In the genomic region with DNA sequence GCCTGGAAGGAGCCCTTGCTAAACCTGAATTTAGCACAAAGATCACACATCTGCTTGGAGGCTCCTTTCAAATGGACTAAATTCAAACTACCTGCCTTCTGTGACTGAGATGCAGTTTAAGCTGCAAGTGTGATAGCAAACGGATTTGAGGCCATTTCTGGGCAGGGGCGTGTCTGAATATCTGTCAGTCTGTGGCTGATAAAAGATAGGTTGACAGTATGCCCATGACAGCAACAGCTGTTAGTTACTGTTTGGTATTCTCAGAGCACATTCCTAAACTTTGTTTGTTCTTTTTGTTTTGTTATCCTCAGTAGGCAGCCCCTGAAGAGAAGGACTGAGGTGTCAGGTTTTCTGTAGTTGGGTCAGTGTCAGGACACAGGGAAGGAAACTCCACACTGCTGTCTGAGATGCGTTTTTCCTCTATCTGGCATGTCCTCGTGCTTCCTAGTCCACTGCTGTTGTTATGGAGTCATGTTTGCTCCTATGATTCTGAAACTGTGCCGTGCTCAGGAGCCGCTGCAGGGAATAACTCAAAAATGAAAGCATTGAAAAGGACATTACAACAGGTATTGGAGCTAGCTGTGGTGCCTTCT, we compare ENCODE assay signal across 20 mouse cellular contexts.
DNase-seq lines count a peak whose midpoint lies in the region; ATAC-seq and TF ChIP-seq lines count a peak whose summit lies in the region.
"Had no signal": no experiment of that assay in that cellular context is flagged by ENCODE, and none has a peak within 500 bp of the region (broad histone marks: within the 10 kb centered on the region; RNA-seq: fewer than 3 reads in every experiment).

No protein-coding gene starts in this region.

- no peak for TF ChIP-seq CTCF in liver, postnatal 0 days (IDR thresholded peaks at IDR 0.05; ENCODE audit: low read depth)

- no peak for TF ChIP-seq EP300 in liver, postnatal 0 days (IDR thresholded peaks at IDR 0.05; ENCODE audit: low read depth)

- H3K4me1 ChIP-seq in heart, embryonic 11.5 days (ENCODE audit: control insufficient read depth, insufficient read depth, low read length): peaks cover 53% of the 10 kb centered on the region
- peaks cover 26% of the 10 kb centered on the region for H3K4me1 ChIP-seq in liver, postnatal 0 days (ENCODE audit: insufficient read depth)
- H3K4me1 ChIP-seq: hindbrain, embryonic 15.5 days; limb, embryonic 10.5 days had no signal

- H3K9ac ChIP-seq in heart, embryonic 11.5 days (ENCODE audit: low read depth, low read length): peak overlapping the region; percentile 76
- no peak overlapping the region for H3K9ac ChIP-seq in liver, postnatal 0 days (replicated peaks)
- H3K9ac ChIP-seq: hindbrain, embryonic 15.5 days; midbrain, embryonic 13.5 days; neural tube, embryonic 15.5 days had no signal

- WGBS in heart, embryonic 11.5 days (ENCODE audit: insufficient replicate concordance): 47% methylated on average over 6 of the region's 6 CpGs
- 66% methylated on average over 6 of the region's 6 CpGs for WGBS in liver, postnatal 0 days (ENCODE audit: insufficient replicate concordance)

- peak overlapping the region; percentile 64 for H3K4me2 ChIP-seq in heart, embryonic 11.5 days
- H3K4me2 ChIP-seq in liver, postnatal 0 days (ENCODE audit: low read depth, low read length): no peak overlapping the region
- H3K4me2 ChIP-seq: hindbrain, embryonic 15.5 days; midbrain, embryonic 13.5 days; neural tube, embryonic 15.5 days had no signal

- no peak for DNase-seq in heart, postnatal 14 days
- peak; percentile 48 for DNase-seq in c-Kit-positive CD71-positive TER-119-positive erythroid progenitor cells, embryonic 14.5 days (ENCODE audit: low spot score)
- DNase-seq in heart, postnatal 4 days: peak; percentile 24
- DNase-seq in liver, postnatal 0 days: no peak
- no peak for DNase-seq in left cerebral cortex, adult 11 months (ENCODE audit: low spot score)
- no peak for DNase-seq in adrenal gland, postnatal 25 days
- no peak for DNase-seq in T-cell, adult 2 months (ENCODE audit: low spot score)
- DNase-seq: B cell, adult 2 months; cerebellum, adult 9-11 months; kidney, postnatal 36 days; lung, adult 2 months; thymus, postnatal 36 days had no signal

- intact Hi-C loops in heart, postnatal 14 days (cut with DNase I): no loop called here

- no peaks in the 10 kb centered on the region for H3K27me3 ChIP-seq in heart, embryonic 11.5 days (ENCODE audit: control insufficient read depth, insufficient read depth, low read length)
- H3K27me3 ChIP-seq in liver, postnatal 0 days (ENCODE audit: insufficient read depth, low read length): no peaks in the 10 kb centered on the region
- H3K27me3 ChIP-seq: hindbrain, embryonic 15.5 days; midbrain, embryonic 13.5 days; neural tube, embryonic 15.5 days had no signal

- H3K4me3 ChIP-seq in heart, embryonic 11.5 days (ENCODE audit: low read depth, low read length): peak overlapping the region; percentile 50
- no peak overlapping the region for H3K4me3 ChIP-seq in liver, postnatal 0 days (ENCODE audit: low read depth, low read length)
- H3K4me3 ChIP-seq: hindbrain, embryonic 15.5 days; limb, embryonic 10.5 days; midbrain, embryonic 13.5 days; neural tube, embryonic 15.5 days had no signal

- no peaks in the 10 kb centered on the region; the same call in 1 of the 2 replicates for H3K36me3 ChIP-seq in heart, embryonic 11.5 days (ENCODE audit: control insufficient read depth, insufficient read depth, low read length)
- H3K36me3 ChIP-seq in liver, postnatal 0 days (replicated peaks; ENCODE audit: insufficient read depth, low read length): no peaks in the 10 kb centered on the region; the same call in 1 of the 2 replicates
- H3K36me3 ChIP-seq: neural tube, embryonic 15.5 days had no signal

- no peaks in the 10 kb centered on the region for H3K9me3 ChIP-seq in heart, embryonic 11.5 days (replicated peaks; ENCODE audit: control insufficient read depth, low read length)
- H3K9me3 ChIP-seq in liver, postnatal 0 days (ENCODE audit: low read length): no peaks in the 10 kb centered on the region
- H3K9me3 ChIP-seq: hindbrain, embryonic 15.5 days; limb, embryonic 10.5 days; midbrain, embryonic 13.5 days; neural tube, embryonic 15.5 days had no signal

- ATAC-seq in heart, embryonic 11.5 days (replicated peaks; ENCODE audit: insufficient number of reproducible peaks, low FRiP score, low TSS enrichment): no peak
- ATAC-seq in liver, postnatal 0 days: peak; percentile 22; the same call in 1 of the 2 replicates
- ATAC-seq: forebrain, embryonic 14.5 days; intestine, embryonic 16.5 days; midbrain, embryonic 13.5 days had no signal

- peak overlapping the region; percentile 91 for H3K27ac ChIP-seq in heart, embryonic 11.5 days (ENCODE audit: low read depth, low read length)
- H3K27ac ChIP-seq in liver, postnatal 0 days (ENCODE audit: low read depth): peak overlapping the region; percentile 7; the same call in 1 of the 2 replicates
- H3K27ac ChIP-seq: hindbrain, embryonic 15.5 days; limb, embryonic 10.5 days; macrophage; midbrain, embryonic 13.5 days; neural tube, embryonic 15.5 days had no signal

Comparison
In these comparisons a context has a peak if more than half of its experiments do, and no peak if none do; other contexts are left out.
1. DNase-seq: peak in c-Kit-positive CD71-positive TER-119-positive erythroid progenitor cells, embryonic 14.5 days (single experiment) and heart, postnatal 4 days (single experiment); none in heart, postnatal 14 days (0 of 2), liver, postnatal 0 days (single experiment), left cerebral cortex, adult 11 months (single experiment), adrenal gland, postnatal 25 days (single experiment) and T-cell, adult 2 months (single experiment).